Mouse (Mus musculus) adrenal gland, postnatal 10 days (tissue): ENCODE measurements around the gene Cyren. TPM values are rescaled to one million over a fixed set of nuclear protein-coding genes. Genes with fewer than 3 reads are reported as not detected.
A peak's percentile ranks its signal among the peaks of the same experiment; 100 is the strongest.

Source experiments
- DNase-seq: peaks from one replicate; pipeline ENCODE4 v3.0.0; 2021; ENCODE audit warnings: mixed read lengths
- long read RNA-seq, 2 experiments: library from polyadenylated mRNA; stranded (forward); transcript quantifications; one replicate each; pipeline ENCODE4 v2.0.0; 2021
- total RNA-seq, 2 experiments: library from RNA; stranded (reverse); gene quantifications; 2 replicates each; pipeline ENCODE4 v1.2.3; 2021

Cyren gene
- 1 to 10 TPM; 6.2 to 8.8 TPM for total RNA-seq
- long read RNA-seq, experiment 1, partial matches to known transcripts: 3 of 23 reads
- long read RNA-seq, experiment 1, other reads (novel, unspliced or antisense): 14 of 23 reads
- long read RNA-seq, experiment 2, partial matches to known transcripts: 10 of 12 reads
- long read RNA-seq, experiment 2, other reads (novel, unspliced or antisense): 0 of 12 reads

DNA sequence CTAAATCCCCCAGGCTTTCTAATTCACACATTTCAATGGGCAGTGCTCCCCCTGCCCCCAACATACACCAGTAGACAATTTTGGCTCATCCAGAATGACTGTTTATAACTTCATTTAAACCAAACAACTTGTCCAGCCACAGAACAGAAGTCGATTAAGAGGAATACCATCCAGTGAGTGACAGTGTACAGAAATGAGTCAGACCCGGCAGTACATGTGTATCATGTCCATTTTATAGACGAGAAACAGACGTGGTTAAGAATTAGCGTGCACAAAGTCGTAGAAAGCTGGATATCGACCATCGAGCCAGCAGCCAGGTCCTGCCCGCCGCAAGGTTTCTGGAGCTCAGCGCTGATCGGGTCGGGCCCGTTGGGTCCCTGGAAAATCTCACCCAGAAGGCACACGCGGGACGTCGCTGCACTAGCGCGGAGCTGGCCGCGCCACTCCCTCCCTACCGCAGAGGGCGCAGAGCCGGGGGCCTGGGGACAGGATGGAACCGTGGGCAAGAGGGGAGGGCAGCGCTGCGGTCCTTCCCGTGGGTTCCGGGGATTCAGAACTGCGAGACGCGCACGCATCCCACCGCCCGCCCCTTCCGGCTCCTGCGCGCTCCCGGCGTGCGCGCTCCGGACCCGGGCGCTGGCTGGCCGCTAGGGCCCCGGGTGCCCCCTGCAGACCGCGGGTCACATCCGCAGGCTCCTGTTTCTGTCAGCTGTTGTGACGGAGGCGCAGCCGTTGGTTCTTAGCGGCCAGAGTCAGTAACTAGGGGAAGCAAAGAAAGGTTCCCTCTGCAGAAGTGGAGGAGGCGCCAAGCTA, at the start of gene Cyren:
TSS of gene Cyren (minus strand) at position 552 of the 813 bp plus-strand sequence.
- DNase-seq: peak; percentile 97

GRCm38 (mm10) chr6:34927594-34927993, 49.7 kb upstream of the Cyren start:
- no peak for DNase-seq

GRCm38 (mm10) chr6:34927156-34927555, 49.3 kb upstream of the Cyren start:
- DNase-seq: peak; percentile 86

DNA sequence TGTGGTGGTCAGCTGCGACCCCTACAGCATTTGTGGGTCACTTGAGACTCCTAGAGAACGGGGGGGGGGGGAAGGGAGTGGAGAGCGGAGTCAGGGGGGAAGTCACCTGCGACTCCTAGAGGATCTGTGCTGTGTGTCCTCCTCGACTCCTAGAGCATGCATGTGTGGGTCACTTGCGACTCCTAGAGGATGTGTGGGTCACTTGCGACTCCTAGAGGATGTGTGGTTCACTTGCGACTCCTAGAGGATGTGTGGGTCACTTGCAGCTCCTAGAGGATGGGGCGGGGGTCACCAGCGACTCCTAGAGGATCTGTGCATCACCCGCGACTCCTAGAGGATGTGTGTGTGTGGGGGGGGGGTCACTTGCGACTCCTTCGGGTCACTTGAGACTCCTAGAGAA, 44.1 kb upstream of the Cyren start:
- peak; percentile 48 for DNase-seq

- no peak for DNase-seq
Observed at GRCm38 (mm10) chr6:34920631-34921030, 42.8 kb upstream of the Cyren start.

DNA sequence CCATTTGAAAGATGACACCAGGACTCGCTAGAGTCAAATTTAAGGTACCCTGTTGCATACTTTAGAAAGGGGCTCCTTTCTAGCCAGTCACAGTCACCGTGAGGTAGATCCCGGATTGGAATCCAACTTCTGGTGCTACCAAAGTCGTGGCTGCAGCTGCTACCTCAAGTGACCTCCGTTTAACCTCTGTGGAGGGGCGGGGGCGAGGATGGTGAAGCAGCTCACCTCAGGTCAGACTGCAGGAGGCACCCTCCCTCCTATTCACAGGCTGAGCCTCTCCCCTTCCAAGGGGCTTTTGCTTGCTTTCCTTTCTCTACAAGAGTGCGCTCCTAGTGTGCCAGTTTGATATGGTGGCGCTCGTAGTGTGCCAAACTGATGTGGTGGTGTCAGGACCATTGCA, 42.1 kb upstream of the Cyren start, which contains the start of gene Stra8:
TSS of gene Stra8 (plus strand) at position 208 of the 400 bp plus-strand sequence.
- no peak for DNase-seq

GRCm38 (mm10) chr6:34919146-34919545, 41.3 kb upstream of the Cyren start:
- no peak for DNase-seq

- DNase-seq: no peak
Observed at GRCm38 (mm10) chr6:34914462-34914861, 36.6 kb upstream of the Cyren start.

DNA sequence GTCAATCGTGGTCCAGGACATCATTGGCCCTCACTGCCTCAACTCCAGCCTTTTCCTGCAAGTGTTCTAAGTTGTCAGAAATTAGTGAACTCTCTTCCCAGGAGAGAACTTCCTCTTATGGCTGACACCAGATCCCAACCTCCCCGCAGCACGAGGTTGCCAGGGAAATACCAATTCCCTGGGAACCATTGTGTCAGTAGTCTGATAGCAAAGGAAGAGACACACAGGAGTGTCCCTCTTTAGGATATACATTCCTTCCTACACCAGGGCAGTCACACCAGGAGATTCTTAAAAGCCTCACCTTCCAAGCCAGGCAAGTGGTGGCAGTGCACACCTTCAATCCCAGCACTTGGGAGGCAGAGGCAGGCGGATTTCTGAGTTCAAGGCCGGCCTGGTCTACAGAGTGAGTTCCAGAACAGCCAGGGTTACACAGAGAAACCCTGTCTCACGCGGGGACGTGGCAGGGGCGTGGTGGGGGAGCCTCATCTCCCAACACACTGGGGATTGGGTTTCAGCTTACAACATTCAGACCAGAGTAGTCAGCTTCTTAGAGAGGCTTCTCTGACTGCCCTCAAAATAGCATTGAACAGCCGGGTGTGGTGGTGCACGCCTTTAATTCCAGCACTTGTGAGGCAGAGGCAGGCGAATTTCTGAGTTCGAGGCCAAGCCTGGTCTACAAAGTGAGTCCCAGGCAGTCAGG, 35.6 kb upstream of the Cyren start:
- no peak for DNase-seq

DNA sequence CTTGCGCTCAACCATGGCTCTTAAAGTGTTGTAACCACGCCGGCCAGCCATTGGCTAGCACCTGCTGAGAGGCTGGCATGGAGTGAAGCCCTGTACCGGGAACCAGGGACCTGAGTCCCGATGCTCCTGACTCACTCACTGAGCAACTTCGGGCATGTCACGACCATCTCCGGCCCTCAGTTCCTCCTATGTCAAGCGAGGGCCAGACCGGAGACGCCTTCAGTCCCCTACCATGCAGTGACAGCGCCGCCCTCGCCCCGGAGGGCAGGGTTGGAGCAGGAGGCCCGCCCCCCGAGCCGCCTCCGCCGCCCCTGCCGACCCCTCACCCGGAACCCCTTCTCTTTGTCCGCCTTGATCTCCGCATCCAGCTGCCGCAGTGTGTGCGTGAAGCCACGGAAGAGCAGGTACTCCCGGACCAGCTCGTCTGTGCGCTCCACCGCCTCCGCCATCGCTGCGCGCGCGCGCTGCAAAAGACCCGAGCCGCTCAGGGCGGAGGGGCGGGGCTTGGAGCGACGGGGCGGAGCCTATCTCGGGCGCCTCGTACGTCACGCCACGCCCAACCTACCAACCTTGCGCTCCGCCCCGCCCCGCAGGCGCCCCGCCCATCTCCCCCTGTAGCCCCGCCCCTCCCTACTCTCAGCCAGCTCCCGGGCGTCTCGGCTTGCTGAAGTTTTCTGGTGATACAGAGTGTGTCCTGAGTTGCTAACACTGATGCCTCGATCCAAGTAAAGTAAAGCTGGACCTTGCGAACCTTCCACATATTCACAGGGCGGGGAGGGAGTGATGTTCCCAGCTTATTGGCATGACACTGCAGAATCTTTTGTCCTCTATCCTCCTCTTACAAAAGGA, 32.7 kb upstream of the Cyren start, which contains the start of gene Wdr91:
TSS of gene Wdr91 (minus strand) at position 506 of the 849 bp plus-strand sequence.
- DNase-seq: peak; percentile 98

- DNase-seq: no peak
Observed at GRCm38 (mm10) chr6:34909631-34910345, 31.9 kb upstream of the Cyren start.

GRCm38 (mm10) chr6:34907696-34908260, 29.9 kb upstream of the Cyren start:
- DNase-seq: no peak

- no peak for DNase-seq
Observed at GRCm38 (mm10) chr6:34907121-34907614, 29.3 kb upstream of the Cyren start.

GRCm38 (mm10) chr6:34906661-34907060, 28.8 kb upstream of the Cyren start:
- peak; percentile 43 for DNase-seq

DNA sequence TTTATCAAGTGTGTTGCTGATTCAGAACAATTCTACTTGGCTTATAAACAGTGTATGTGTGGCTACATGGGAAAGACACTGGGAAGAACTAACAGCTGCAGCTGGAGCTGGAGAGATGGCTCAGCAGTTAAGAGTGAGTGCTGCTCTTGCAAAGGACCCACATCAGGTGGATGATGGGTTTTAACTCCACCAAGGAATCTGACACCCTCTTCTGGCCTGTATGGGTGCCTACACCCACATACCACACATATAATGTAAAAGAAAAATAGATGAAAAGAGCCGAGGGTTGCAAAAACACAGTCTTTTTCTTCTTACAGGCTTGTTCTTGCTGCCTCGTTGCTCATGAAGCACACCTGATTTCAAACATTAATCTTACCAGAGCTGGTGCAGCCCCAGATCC, 28.3 kb upstream of the Cyren start:
- DNase-seq: no peak

DNA sequence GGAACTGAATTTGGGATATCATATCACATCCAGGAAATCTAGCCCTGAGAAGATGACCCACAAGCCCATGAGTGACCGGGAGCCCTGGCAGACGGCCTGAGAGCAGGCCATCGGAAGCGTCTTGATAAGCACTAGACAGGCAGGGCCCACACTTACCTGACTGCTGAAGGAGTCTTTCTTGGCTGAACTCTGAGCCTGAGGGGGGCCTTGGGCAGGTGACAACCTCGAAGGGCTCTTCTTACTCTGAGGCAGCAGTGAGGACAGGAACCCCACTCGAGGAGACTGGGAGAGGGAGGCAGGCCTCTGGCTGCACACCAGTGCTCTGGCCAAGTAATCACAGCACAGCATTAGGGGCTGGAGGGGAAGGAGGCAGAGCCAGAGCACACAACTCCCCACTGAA, 26.5 kb upstream of the Cyren start:
- DNase-seq: no peak

DNA sequence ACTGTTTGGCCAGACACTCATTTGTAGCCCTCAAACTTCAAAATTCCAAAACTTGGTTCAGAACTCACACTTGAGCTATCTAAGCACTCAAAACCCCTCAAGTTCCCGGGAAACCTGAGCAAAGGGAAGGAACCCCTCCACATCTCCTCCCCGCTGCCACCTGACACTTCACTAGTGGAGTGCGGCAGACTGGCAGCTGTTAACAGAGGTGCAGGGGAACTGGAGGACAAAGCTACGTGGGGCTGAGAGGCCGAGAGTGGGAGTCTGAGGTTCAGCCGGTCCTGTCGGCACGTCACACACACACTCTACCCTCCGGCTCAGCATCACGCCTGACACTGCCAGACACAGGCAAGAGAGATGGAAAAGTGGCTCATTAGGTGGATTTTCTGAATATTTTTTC, 26.0 kb upstream of the Cyren start:
- no peak for DNase-seq

DNA sequence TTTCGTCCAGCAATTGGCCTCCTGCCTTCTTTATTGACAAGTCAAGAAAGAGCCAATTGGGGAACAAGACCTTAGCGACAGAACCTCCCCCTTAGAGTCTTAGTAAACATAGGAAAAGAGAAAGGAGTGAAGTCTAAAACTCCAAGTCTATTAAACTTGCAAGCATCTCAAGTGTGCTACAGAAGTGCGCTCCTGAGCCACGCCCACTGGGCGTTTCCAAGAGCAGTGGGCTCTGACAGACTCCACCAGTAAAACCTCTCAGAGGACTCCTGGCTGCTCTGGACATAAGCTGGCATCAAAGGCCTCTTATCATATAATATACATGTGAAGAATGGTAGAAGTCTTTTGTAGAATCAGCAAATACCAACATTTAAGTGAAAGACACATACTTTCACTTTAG, 25.6 kb upstream of the Cyren start:
- no peak for DNase-seq

- DNase-seq: no peak
Observed at GRCm38 (mm10) chr6:34902578-34902977, 24.7 kb upstream of the Cyren start.

- DNase-seq: no peak
Observed at GRCm38 (mm10) chr6:34901911-34902444, 24.1 kb upstream of the Cyren start.

- no peak for DNase-seq
Observed at GRCm38 (mm10) chr6:34900990-34901389, 23.1 kb upstream of the Cyren start.
